Comparison of ENCODE assay signal across 7 mouse cellular contexts in the genomic region with DNA sequence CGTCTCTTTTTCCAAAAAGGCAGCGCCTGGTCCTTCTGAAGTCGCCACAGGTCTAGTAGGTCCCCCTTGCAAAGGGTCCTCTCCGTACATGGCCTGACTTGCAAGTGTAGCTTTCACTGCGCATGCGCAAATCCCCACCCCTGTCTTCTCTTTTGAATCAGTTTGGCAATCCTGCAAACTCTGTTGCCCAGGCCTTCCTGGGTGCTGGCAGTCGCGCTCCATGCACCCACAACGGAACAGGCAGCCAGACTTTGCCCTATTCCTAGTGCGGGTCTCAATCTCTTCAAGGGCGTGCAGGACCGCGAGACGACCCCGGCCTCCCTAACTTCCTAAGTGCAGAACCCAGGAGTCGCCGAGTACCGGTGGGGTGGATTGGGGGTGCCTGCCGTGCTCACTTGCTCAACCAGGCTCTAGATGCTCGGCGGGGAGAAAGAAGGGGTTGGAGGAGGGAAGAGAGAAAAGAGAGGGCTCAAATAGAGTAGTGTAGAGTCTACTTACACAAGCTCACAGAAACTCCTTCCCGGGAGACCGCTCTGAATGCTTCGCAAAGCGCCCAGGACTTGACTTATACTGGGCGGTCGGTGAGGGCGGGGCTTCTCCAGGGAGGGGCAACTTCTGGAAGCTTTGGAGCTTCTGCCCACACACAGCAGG. TPM values are rescaled to one million over a fixed set of nuclear protein-coding genes. Genes with fewer than 3 reads are reported as not detected.
DNase-seq lines count a peak whose midpoint lies in the region; ATAC-seq lines count a peak whose summit lies in the region.

A gene (minus strand): TSS at position 580 of the 651 bp plus-strand sequence.

- ATAC-seq in granulocyte monocyte progenitor cell, adult 5-6 weeks (replicated peaks; ENCODE audit: poor library complexity, severe bottlenecking): peak; percentile 38
- ATAC-seq in midbrain, embryonic 12.5 days (ENCODE audit: low FRiP score, low read depth): peak; percentile 71

- H3K9me3 ChIP-seq in embryonic facial prominence, embryonic 10.5 days: no peaks in the 10 kb centered on the region
- H3K9me3 ChIP-seq in limb, embryonic 10.5 days (replicated peaks): no peaks in the 10 kb centered on the region
- no peaks in the 10 kb centered on the region for H3K9me3 ChIP-seq in midbrain, embryonic 12.5 days

- peak within 1 kb of the TSS; percentile 78 for H3K4me3 ChIP-seq in embryonic facial prominence, embryonic 10.5 days
- H3K4me3 ChIP-seq in limb, embryonic 10.5 days: peak within 1 kb of the TSS; percentile 76
- H3K4me3 ChIP-seq in midbrain, embryonic 12.5 days: peak within 1 kb of the TSS; percentile 57

- peaks cover 17% of the 10 kb centered on the region; the same call in 1 of the 2 replicates for H3K4me1 ChIP-seq in embryonic facial prominence, embryonic 10.5 days
- H3K4me1 ChIP-seq in limb, embryonic 10.5 days: peaks cover 19% of the 10 kb centered on the region
- H3K4me1 ChIP-seq in midbrain, embryonic 12.5 days: peaks cover 10% of the 10 kb centered on the region; the same call in 1 of the 2 replicates

- peak; percentile 89 for DNase-seq in adrenal gland, adult 2 months
- DNase-seq in embryonic facial prominence, embryonic 10.5 days (ENCODE audit: low spot score): peak; percentile 88
- DNase-seq in kidney, adult 11 months: peak; percentile 81
- DNase-seq in limb, embryonic 10.5 days (ENCODE audit: low spot score): peak; percentile 88
- peak; percentile 71 to 79 for DNase-seq in spleen, adult 18-20 months

- 1% methylated on average over 28 of the region's 28 CpGs for WGBS in embryonic facial prominence, embryonic 10.5 days
- WGBS in limb, embryonic 10.5 days: 3% methylated on average over 28 of the region's 28 CpGs
- WGBS in midbrain, embryonic 12.5 days: under 1% methylated on average over 28 of the region's 28 CpGs

- H3K36me3 ChIP-seq in embryonic facial prominence, embryonic 10.5 days (replicated peaks): no peaks in the 10 kb centered on the region
- H3K36me3 ChIP-seq in limb, embryonic 10.5 days: no peaks in the 10 kb centered on the region
- no peaks in the 10 kb centered on the region for H3K36me3 ChIP-seq in midbrain, embryonic 12.5 days

- peak within 1 kb of the TSS; percentile 86 for H3K4me2 ChIP-seq in midbrain, embryonic 12.5 days (replicated peaks)

- no peaks in the 10 kb centered on the region for H3K27me3 ChIP-seq in embryonic facial prominence, embryonic 10.5 days (replicated peaks; ENCODE audit: low read depth, poor library complexity, severe bottlenecking)
- H3K27me3 ChIP-seq in limb, embryonic 10.5 days (ENCODE audit: low read depth, poor library complexity, severe bottlenecking): no peaks in the 10 kb centered on the region
- H3K27me3 ChIP-seq in midbrain, embryonic 12.5 days: peaks cover 8% of the 10 kb centered on the region

- H3K9ac ChIP-seq in midbrain, embryonic 12.5 days (replicated peaks): peak within 1 kb of the TSS; percentile 60

- peak within 1 kb of the TSS; percentile 72 for H3K27ac ChIP-seq in embryonic facial prominence, embryonic 10.5 days (replicated peaks)
- H3K27ac ChIP-seq in limb, embryonic 10.5 days: peak within 1 kb of the TSS; percentile 86
- H3K27ac ChIP-seq in midbrain, embryonic 12.5 days (replicated peaks): no peak within 1 kb of the TSS

RNA-seq across cellular contexts. Expression of the gene that starts here (rescaled TPM):
- 10 to 100 TPM; 12.1 to 26.9 TPM for total RNA-seq in adrenal gland, adult 2 months (2021)
- 2.0 and 2.4 TPM in 2 replicates for polyA plus RNA-seq in adrenal gland, adult 2 months (2012; rRNA removed)
- polyA plus RNA-seq in embryonic facial prominence, embryonic 10.5 days (2016; fragmentation: Nextera tagmentation; extraction: Ambion mirVana): 10.3 and 12.9 TPM in 2 replicates
- 56.5 and 58.2 TPM in 2 replicates for total RNA-seq in granulocyte monocyte progenitor cell, adult 5-6 weeks (2014; fragmentation: Nextera tagmentation)
- 67.6 and 68.5 TPM in 2 replicates for total RNA-seq in granulocyte monocyte progenitor cell, adult 5-6 weeks (2017)
- polyA plus RNA-seq in limb, embryonic 10.5 days (2016; fragmentation: Nextera tagmentation; extraction: Ambion mirVana): 12.0 and 15.7 TPM in 2 replicates
- polyA plus RNA-seq in midbrain, embryonic 12.5 days (2016; fragmentation: Nextera tagmentation; extraction: Ambion mirVana): 11.4 and 12.0 TPM in 2 replicates
